Mouse (Mus musculus): Measurements from ENCODE around the gene Atg16l2. TPM values are rescaled to one million over a fixed set of nuclear protein-coding genes. Genes with fewer than 3 reads are reported as not detected.
A peak's percentile ranks its signal among the peaks of the same experiment; 100 is the strongest.

The Atg16l2 gene
- polyA plus RNA-seq, 1 experiment from 2014 or later: 5.3 TPM

- no peaks in the 10 kb centered on the region for H3K27me3 ChIP-seq (ENCODE audit: insufficient read depth, low read length)
- TF ChIP-seq CTCF (IDR thresholded peaks at IDR 0.05; ENCODE audit: low read depth) (no peak), EP300 (IDR thresholded peaks at IDR 0.05; ENCODE audit: low read depth) (no peak)
- H3K4me3 ChIP-seq (ENCODE audit: low read depth, low read length): no peak overlapping the region
- H3K36me3 ChIP-seq (replicated peaks; ENCODE audit: insufficient read depth, low read length): no peaks in the 10 kb centered on the region
- no peak overlapping the region for H3K4me2 ChIP-seq (ENCODE audit: low read depth, low read length)
- peaks cover 62% of the 10 kb centered on the region for H3K4me1 ChIP-seq (ENCODE audit: insufficient read depth)
- WGBS (ENCODE audit: insufficient replicate concordance): 78% methylated on average over 1 of the region's 1 CpGs
- H3K9me3 ChIP-seq (ENCODE audit: low read length): no peaks in the 10 kb centered on the region
- ATAC-seq: no peak
- no peak overlapping the region for H3K9ac ChIP-seq (replicated peaks)
- DNase-seq: no peak
- H3K27ac ChIP-seq (ENCODE audit: low read depth): peak overlapping the region; percentile 98
Observed at GRCm38 (mm10) chr7:101319796-101320195, 17.7 kb upstream of the Atg16l2 start.

- Histone ChIP-seq H3K9ac (replicated peaks) (no peak overlapping the region), H3K9me3 (ENCODE audit: low read length) (no peaks in the 10 kb centered on the region), H3K36me3 (replicated peaks; ENCODE audit: insufficient read depth, low read length) (no peaks in the 10 kb centered on the region), H3K27ac (ENCODE audit: low read depth) (peak overlapping the region; percentile 17), H3K4me3 (ENCODE audit: low read depth, low read length) (no peak overlapping the region), H3K4me2 (ENCODE audit: low read depth, low read length) (no peak overlapping the region), H3K27me3 (ENCODE audit: insufficient read depth, low read length) (no peaks in the 10 kb centered on the region), H3K4me1 (ENCODE audit: insufficient read depth) (peaks cover 54% of the 10 kb centered on the region)
- TF ChIP-seq CTCF (IDR thresholded peaks at IDR 0.05; ENCODE audit: low read depth) (no peak), EP300 (IDR thresholded peaks at IDR 0.05; ENCODE audit: low read depth) (peak; percentile 94)
- ATAC-seq (no peak), DNase-seq (no peak)
- 38% methylated on average over 4 of the region's 4 CpGs for WGBS (ENCODE audit: insufficient replicate concordance)
Observed at GRCm38 (mm10) chr7:101318848-101319247, 16.8 kb upstream of the Atg16l2 start.

- ATAC-seq (no peak), DNase-seq (no peak)
- H3K4me2 ChIP-seq (ENCODE audit: low read depth, low read length): no peak within 1 kb of the TSS
- no peak within 1 kb of the TSS for H3K9ac ChIP-seq (replicated peaks)
- no peaks in the 10 kb centered on the region for H3K9me3 ChIP-seq (ENCODE audit: low read length)
- H3K27ac ChIP-seq (ENCODE audit: low read depth): peak within 1 kb of the TSS; percentile 52
- TF ChIP-seq CTCF (IDR thresholded peaks at IDR 0.05; ENCODE audit: low read depth) (no peak), EP300 (IDR thresholded peaks at IDR 0.05; ENCODE audit: low read depth) (no peak)
- H3K36me3 ChIP-seq (replicated peaks; ENCODE audit: insufficient read depth, low read length): no peaks in the 10 kb centered on the region
- 62% methylated on average over 3 of the region's 3 CpGs for WGBS (ENCODE audit: insufficient replicate concordance)
- H3K27me3 ChIP-seq (ENCODE audit: insufficient read depth, low read length): no peaks in the 10 kb centered on the region
- peaks cover 56% of the 10 kb centered on the region for H3K4me1 ChIP-seq (ENCODE audit: insufficient read depth)
- no peak within 1 kb of the TSS for H3K4me3 ChIP-seq (ENCODE audit: low read depth, low read length)
Observed at GRCm38 (mm10) chr7:101317014-101317413, 15.0 kb upstream of the Atg16l2 start, which contains the start of gene Stard10. Gene Stard10 (plus strand): TSS chr7:101317086.

GRCm38 (mm10) chr7:101316591-101317001, 14.5 kb upstream of the Atg16l2 start:
- ATAC-seq (peak; percentile 9), DNase-seq (no peak)
- TF ChIP-seq CTCF (IDR thresholded peaks at IDR 0.05; ENCODE audit: low read depth) (no peak), EP300 (IDR thresholded peaks at IDR 0.05; ENCODE audit: low read depth) (peak; percentile 83)
- peaks cover 57% of the 10 kb centered on the region for H3K4me1 ChIP-seq (ENCODE audit: insufficient read depth)
- no peak overlapping the region for H3K4me2 ChIP-seq (ENCODE audit: low read depth, low read length)
- H3K9ac ChIP-seq (replicated peaks): no peak overlapping the region
- H3K36me3 ChIP-seq (replicated peaks; ENCODE audit: insufficient read depth, low read length): no peaks in the 10 kb centered on the region
- no peaks in the 10 kb centered on the region for H3K9me3 ChIP-seq (ENCODE audit: low read length)
- no peak overlapping the region for H3K4me3 ChIP-seq (ENCODE audit: low read depth, low read length)
- H3K27ac ChIP-seq (ENCODE audit: low read depth): peak overlapping the region; percentile 52
- WGBS (ENCODE audit: insufficient replicate concordance): 14% methylated on average over 6 of the region's 6 CpGs
- no peaks in the 10 kb centered on the region for H3K27me3 ChIP-seq (ENCODE audit: insufficient read depth, low read length)

GRCm38 (mm10) chr7:101315699-101316098, 13.6 kb upstream of the Atg16l2 start:
- Histone ChIP-seq H3K4me1 (ENCODE audit: insufficient read depth) (peaks cover 59% of the 10 kb centered on the region), H3K4me3 (ENCODE audit: low read depth, low read length) (no peak overlapping the region), H3K27ac (ENCODE audit: low read depth) (no peak overlapping the region), H3K27me3 (ENCODE audit: insufficient read depth, low read length) (no peaks in the 10 kb centered on the region), H3K9ac (replicated peaks) (no peak overlapping the region), H3K4me2 (ENCODE audit: low read depth, low read length) (no peak overlapping the region), H3K9me3 (ENCODE audit: low read length) (no peaks in the 10 kb centered on the region), H3K36me3 (replicated peaks; ENCODE audit: insufficient read depth, low read length) (no peaks in the 10 kb centered on the region)
- no peak for ATAC-seq
- DNase-seq: no peak
- TF ChIP-seq CTCF (IDR thresholded peaks at IDR 0.05; ENCODE audit: low read depth): no peak
- TF ChIP-seq EP300 (IDR thresholded peaks at IDR 0.05; ENCODE audit: low read depth): no peak

GRCm38 (mm10) chr7:101314396-101314795, 12.3 kb upstream of the Atg16l2 start:
- Histone ChIP-seq H3K27me3 (ENCODE audit: insufficient read depth, low read length) (no peaks in the 10 kb centered on the region), H3K4me2 (ENCODE audit: low read depth, low read length) (no peak overlapping the region), H3K9me3 (ENCODE audit: low read length) (no peaks in the 10 kb centered on the region), H3K4me3 (ENCODE audit: low read depth, low read length) (no peak overlapping the region), H3K9ac (replicated peaks) (no peak overlapping the region), H3K36me3 (replicated peaks; ENCODE audit: insufficient read depth, low read length) (no peaks in the 10 kb centered on the region), H3K4me1 (ENCODE audit: insufficient read depth) (peaks cover 50% of the 10 kb centered on the region), H3K27ac (ENCODE audit: low read depth) (no peak overlapping the region)
- ATAC-seq: no peak
- no peak for TF ChIP-seq CTCF (IDR thresholded peaks at IDR 0.05; ENCODE audit: low read depth)
- TF ChIP-seq EP300 (IDR thresholded peaks at IDR 0.05; ENCODE audit: low read depth): no peak
- no peak for DNase-seq
- WGBS (ENCODE audit: insufficient replicate concordance): 79% methylated on average over 5 of the region's 5 CpGs

GRCm38 (mm10) chr7:101313033-101313432, 11.0 kb upstream of the Atg16l2 start:
- no peak for ATAC-seq
- 58% methylated on average over 3 of the region's 3 CpGs for WGBS (ENCODE audit: insufficient replicate concordance)
- Histone ChIP-seq H3K36me3 (replicated peaks; ENCODE audit: insufficient read depth, low read length) (no peaks in the 10 kb centered on the region), H3K9me3 (ENCODE audit: low read length) (no peaks in the 10 kb centered on the region), H3K4me2 (ENCODE audit: low read depth, low read length) (no peak overlapping the region), H3K27me3 (ENCODE audit: insufficient read depth, low read length) (no peaks in the 10 kb centered on the region), H3K4me1 (ENCODE audit: insufficient read depth) (peaks cover 40% of the 10 kb centered on the region), H3K9ac (replicated peaks) (no peak overlapping the region), H3K27ac (ENCODE audit: low read depth) (no peak overlapping the region), H3K4me3 (ENCODE audit: low read depth, low read length) (no peak overlapping the region)
- TF ChIP-seq CTCF (IDR thresholded peaks at IDR 0.05; ENCODE audit: low read depth) (no peak), EP300 (IDR thresholded peaks at IDR 0.05; ENCODE audit: low read depth) (no peak)
- no peak for DNase-seq

All from liver, postnatal 0 days (tissue).